Mouse (Mus musculus): ENCODE measurements around the gene Rgs10.

The Rgs10 gene

GRCm38 (mm10) chr7:128408265-128408664, 10.3 kb downstream of the Rgs10 start:
- peak; percentile 37 to 43 for DNase-seq

DNA sequence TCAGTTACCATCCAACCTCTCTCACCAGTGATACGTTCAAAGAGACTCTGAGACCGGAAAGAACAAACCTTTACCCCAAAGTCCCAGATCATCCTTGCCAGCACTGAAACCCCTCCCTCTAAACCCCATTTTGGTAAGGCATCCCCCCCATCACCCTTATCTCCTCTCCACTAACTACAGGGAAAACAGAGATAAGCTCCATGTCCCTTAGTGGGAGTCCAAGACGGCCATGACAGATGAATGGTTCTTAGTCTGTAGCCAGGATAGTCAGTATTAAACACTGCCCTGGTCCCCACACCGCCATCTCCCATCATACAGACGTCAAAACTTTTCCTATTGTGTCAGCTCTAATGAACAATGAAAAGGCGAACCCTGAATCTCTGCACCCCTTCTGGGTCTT, 14.6 kb downstream of the Rgs10 start:
- DNase-seq, result no peak

- DNase-seq, result no peak
These were observed 15.0 kb downstream of the Rgs10 start for GRCm38 (mm10) chr7:128403586-128403985.

DNA sequence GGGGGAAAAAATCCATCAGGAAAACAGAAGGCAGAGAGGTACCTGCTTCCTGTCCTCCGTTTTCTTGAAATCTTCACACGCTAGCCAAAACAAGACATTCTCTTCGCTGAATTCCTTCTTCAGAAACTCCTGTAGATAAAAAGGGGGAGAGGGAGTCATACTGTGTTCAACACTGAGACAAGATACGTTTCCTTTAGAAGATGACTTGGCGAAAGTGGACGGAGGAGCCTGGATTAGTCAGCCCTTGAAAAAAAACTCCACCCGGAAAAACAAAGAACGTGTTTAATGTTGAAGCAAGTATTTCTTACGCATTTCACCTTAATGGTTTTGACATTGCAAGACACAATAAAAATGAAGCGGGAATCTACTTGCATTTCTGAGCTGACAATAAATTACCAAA, 15.4 kb downstream of the Rgs10 start:
- DNase-seq, result no peak

GRCm38 (mm10) chr7:128402577-128402976, 16.0 kb downstream of the Rgs10 start:
- DNase-seq, result no peak

- DNase-seq, result no peak
These were observed 19.9 kb downstream of the Rgs10 start for GRCm38 (mm10) chr7:128398664-128399063.

- DNase-seq, result no peak
These were observed 21.5 kb downstream of the Rgs10 start for GRCm38 (mm10) chr7:128397066-128397465.

DNA sequence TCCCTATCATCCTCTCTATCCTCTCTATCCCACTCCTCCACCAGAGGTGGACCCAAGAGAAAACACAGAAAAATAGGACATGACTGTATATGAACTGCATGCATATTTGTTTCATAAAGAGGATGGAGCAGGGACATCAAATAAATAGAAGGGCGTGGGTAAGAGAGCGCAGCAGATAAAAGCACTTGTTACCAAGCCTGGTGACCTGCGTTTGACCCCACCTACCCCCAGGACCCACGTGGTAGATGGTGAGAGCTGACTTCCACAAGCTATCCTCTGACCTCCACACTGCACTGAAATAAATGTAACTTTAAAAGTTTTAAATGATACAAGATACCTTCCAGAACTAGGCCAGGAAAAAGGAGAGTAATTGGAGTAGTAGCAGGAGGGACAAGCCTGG, 24.8 kb downstream of the Rgs10 start:
- DNase-seq, result no peak

GRCm38 (mm10) chr7:128392972-128393314, 25.6 kb downstream of the Rgs10 start:
- DNase-seq, result no peak

- peak; percentile 70 to 71 for DNase-seq
These were observed 26.2 kb downstream of the Rgs10 start for GRCm38 (mm10) chr7:128392071-128392971.

GRCm38 (mm10) chr7:128391267-128392057, 27.1 kb downstream of the Rgs10 start:
- no peak for DNase-seq

DNA sequence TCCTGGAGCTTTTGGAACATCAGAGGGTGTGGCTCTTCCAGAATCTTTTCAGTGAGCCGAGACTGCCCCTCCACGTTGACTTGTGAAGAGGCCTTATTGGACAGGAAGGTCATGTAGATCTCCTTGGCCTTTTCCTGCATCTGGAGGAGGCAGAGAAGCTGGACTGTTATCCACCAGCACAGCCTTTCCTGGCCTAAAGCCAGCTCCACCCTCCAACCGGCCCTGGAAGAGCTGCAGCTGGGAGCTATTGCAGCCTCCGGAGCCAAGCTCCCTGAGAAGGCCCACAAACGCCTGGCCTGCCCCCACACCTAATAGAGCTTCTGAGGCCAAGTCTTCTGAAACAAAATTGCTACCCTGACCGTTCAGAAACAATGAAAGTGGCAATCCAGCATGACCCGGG, 29.6 kb downstream of the Rgs10 start:
- DNase-seq, result no peak

DNA sequence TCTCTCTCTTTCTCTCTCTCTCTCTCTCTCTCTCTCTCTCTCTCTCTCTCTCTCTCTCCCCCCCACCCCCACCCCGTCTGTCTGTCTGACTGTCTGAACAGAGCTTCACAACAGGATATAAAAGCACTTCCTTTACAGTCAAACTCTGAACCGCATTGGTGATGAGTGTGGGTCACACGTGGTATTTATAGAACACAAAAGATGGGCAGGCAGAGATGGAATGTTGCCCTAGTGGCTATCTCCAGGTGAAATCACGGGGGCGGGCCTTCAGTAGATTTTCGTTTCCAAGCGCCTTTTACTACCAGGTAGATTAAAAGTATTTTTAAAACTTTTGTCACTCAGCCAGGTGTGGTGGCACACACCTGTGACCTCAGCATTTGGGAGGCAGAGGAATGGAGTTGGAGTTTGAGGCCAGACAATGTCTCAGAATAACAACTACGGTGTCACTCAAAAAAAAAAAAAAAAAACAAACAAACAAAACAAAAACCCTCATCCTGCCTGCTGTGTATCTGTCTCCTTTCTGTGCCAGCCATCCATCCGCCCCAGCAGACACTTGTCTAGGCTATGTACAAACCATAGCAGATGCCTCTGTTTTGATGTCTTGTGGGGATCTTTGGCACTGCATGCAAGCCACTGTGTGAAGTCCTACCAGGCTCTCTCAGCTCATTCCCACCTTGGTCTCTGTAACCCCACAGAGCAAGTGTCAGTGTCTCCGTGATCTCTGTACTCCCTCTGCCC, 34.7 kb downstream of the Rgs10 start:
- DNase-seq, result peak in 1 of 2 experiments; percentile 32

DNA sequence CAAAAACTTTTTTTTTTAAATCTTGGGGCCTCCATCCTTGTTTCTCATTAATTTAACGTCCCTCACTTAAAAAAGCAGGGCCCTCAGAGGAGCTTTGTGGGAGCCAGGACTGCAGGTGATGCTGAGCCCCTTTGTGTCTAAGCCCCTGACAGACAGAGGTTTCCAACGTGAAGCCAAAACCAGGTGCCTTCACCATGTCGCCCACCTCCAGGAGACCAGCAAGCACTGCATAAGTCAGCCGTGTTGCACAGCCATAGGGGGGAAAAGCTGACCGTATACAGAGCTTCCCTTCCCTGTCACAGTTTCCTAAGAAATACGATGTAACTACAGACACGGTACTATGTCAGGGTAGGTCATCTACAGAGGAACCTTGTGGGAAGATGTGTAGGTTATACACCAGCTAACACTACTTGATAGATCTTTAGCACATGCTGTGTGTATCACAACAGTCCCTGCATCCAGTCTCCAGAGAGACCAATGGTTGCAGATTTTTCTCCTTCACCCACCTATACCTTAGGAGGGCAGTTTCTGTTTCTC, 35.3 kb downstream of the Rgs10 start:
- no peak for DNase-seq

DNA sequence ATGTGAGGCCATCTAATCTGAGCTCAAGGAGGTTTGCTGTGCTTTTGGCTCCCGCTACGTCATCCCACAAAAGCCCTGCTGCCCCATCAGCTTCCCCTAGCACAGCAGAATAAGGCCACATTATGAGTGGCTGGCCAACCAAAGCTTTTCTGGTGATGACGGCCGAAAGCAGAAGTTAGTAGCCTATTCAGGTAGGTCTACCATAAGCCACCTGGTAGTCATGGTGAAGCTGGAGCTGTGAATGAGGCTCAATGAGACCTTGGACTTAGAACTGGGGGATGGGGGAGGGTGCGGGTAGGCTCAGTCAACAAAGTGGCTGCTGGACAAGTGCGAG, 36.1 kb downstream of the Rgs10 start:
- DNase-seq, result peak; percentile 45 to 48

DNA sequence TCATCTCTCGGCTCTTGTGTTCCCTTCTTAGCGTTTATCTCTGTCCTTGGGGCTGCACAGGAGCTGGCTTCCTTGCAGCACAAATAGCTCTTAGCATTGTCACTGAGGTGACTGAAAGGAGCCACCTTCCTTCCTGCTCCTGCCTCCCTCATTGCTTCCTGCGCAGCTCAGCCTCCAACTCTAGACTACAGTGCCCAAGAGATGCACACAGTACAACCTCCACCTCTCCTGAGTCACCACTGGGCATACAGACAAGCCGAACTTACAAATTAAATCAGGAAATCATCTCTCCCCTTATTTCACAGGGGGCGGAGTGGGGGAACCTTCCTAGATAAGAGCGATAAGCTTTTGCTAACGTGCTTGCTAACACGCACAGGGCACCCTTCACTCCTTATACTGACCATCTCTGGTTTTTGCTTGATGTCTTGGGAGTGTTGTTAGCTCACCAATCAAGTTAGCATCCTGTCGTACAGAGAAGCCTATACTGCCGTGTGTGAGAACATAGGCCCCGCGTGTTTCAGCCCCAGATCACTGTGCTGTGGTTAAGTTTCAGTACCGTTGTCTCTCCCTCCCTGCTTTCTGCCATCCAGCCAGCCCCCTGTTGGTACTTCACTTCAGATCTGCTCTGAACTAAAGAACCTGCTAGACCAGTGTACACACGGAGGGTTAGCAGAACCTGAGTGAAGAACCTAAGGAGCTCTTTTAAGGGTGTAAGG, 36.6 kb downstream of the Rgs10 start:
- no peak for DNase-seq

DNA sequence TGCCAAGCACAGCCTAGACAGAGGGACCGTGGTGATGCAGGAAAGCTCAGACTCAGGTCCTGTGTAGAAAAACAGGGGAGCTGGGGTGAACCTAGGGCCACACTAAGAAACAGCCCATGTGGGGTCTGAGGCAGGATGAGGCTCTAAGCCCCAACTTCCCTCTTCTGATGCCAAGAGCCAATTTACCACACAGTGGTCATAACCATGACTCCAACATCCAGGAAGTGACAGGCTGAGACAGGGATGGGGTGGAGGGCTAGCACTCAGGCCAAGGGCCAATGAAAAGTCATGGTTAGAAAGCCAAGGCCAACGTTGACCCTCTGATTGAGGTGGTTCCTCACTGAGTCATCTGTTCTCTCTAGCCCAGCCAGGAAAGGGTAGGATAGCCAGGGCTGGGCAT, 37.6 kb downstream of the Rgs10 start:
- no peak for DNase-seq

DNA sequence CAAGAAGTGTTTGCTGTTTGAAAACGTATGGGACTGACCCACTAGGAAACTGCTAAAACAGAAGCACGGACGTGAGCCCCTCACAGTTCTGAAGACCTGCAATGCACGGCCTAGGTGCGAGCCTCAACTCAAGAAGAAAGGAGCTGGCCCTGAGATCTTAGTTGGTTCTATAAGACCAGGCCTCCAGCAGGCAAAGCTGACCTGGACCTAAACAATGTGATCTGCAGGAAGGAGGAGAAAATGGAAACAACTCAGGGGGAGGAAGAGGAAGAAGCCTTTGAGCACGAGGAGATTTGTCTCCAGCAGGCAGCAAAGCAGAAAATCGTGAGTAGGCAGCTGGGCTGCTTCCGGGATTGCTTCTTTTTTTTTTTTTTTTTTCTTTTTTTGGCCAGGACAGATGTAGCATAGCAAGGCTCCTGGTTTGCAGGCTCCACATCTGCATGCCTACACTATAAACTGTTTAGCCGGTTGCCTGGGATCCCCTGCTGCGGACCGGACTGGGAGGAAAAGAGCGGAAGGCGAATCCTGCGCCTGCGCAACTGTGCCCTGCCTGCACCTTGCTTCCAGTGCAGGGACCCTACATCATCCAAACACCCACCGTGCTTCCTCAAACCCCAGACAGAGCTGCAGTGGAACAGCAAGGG, 39.3 kb downstream of the Rgs10 start:
- no peak for DNase-seq

- no peak for DNase-seq
These were observed 42.3 kb downstream of the Rgs10 start for GRCm38 (mm10) chr7:128376206-128376701.

- DNase-seq, result no peak
These were observed 44.4 kb downstream of the Rgs10 start for GRCm38 (mm10) chr7:128374156-128374555.

DNA sequence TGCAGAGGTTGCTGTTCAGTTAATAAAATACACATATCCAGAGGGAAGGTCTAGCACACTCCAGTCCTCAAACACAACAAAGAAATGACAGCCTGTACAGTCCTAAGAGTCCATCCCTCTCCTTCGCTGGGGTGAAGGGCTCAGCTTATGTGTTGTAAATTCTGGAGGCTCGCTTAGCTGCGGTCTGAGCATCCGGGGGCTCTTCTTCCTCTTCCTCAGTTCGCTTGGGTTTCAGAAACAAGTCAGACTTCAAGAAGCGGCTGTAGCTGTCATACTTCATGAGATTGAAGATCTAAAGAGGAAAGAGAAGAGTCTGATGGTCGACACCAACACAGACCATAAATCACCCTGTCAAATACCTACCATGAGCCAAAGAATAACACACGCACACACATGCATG, 44.8 kb downstream of the Rgs10 start:
- no peak for DNase-seq

DNA sequence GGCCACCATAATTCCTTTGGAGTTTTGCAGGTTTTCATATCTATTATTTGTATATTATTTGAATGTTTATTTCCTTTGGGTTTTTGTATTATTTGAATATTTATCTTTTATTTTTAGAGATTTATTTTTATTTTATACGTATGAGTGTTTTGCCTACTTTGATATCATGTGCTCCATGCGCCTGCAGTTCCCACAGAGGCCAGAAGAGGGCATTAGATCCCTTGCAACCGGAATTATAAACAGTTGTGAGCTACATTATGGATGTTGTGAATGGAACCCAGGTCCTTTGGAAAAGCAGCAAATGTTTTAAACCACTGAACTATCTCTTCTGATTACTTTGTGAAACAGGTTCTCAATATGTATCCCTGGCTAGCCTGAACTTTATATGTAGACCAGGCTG, 46.2 kb downstream of the Rgs10 start:
- DNase-seq, result peak; percentile 76 to 77

Measured in B cell, adult 2 months (primary cell).